Mouse (Mus musculus) thymus, adult 2 months (tissue): ENCODE measurements around the gene Cyp2d26. TPM values are rescaled to one million over a fixed set of nuclear protein-coding genes. Genes with fewer than 3 reads are reported as not detected.
A peak's percentile ranks its signal among the peaks of the same experiment; 100 is the strongest.

Experiments used
- DNase-seq: peaks from one replicate; pipeline ENCODE4 v3.0.0; 2021
- H3K27ac ChIP-seq: fragments of 200-500 bp; 2 replicates; pipeline ENCODE4 v1.5.1; 2012; ENCODE audit warnings: low read length, control low read depth; ENCODE audit not compliant: control insufficient read depth, insufficient read depth
- H3K27me3 ChIP-seq: fragments of 200-500 bp; 2 replicates; pipeline ENCODE4 v1.6.1; 2012; ENCODE audit warnings: mild to moderate bottlenecking, low read length, moderate library complexity, mixed read lengths; ENCODE audit not compliant: control insufficient read depth, insufficient read depth
- H3K36me3 ChIP-seq: fragments of 200-500 bp; 2 replicates; pipeline ENCODE4 v1.6.1; 2012; ENCODE audit warnings: mild to moderate bottlenecking, low read length, moderate library complexity; ENCODE audit not compliant: control insufficient read depth, insufficient read depth
- H3K4me1 ChIP-seq: fragments of 200-500 bp; replicated peaks from 2 replicates; pipeline ENCODE4 v1.6.1; 2012; ENCODE audit warnings: low read length; ENCODE audit not compliant: control insufficient read depth, insufficient read depth
- H3K4me3 ChIP-seq: fragments of 200-500 bp; 2 replicates; pipeline ENCODE4 v1.5.1; 2012; ENCODE audit warnings: mild to moderate bottlenecking, low read length, control low read depth, moderate library complexity; ENCODE audit not compliant: control insufficient read depth, insufficient read depth
- CTCF ChIP-seq: fragments of 200-500 bp; IDR thresholded peaks from 2 replicates; pipeline ENCODE4 v1.5.1; 2012; ENCODE audit warnings: mild to moderate bottlenecking, control low read depth, low read length, moderate library complexity, borderline replicate concordance; ENCODE audit not compliant: control insufficient read depth, poor library complexity, insufficient read depth; ENCODE audit errors: extremely low read depth
- POLR2A ChIP-seq: fragments of 200-500 bp; IDR thresholded peaks from 2 replicates; pipeline ENCODE4 v1.6.1; 2012; ENCODE audit warnings: mild to moderate bottlenecking, low read length, control low read depth, moderate library complexity; ENCODE audit not compliant: control insufficient read depth, poor library complexity, insufficient read depth; ENCODE audit errors: extremely low read depth
- WGBS: fragments of 180-500 bp; shearing (Covaris S2); methylation state at CpG from one replicate; pipeline ENCODE4 v1.1.7; 2018; 5-methylcytosine and 5-hydroxymethylcytosine counted together
- polyA plus RNA-seq: library from polyadenylated mRNA; depleted of rRNA; stranded (reverse); fragments of >200 nt; gene quantifications from 2 replicates; pipeline ENCODE4 v1.2.3, GENCODE M21; 2012

Gene Cyp2d26
- polyA plus RNA-seq, 1 experiment: 0.57 TPM

DNA sequence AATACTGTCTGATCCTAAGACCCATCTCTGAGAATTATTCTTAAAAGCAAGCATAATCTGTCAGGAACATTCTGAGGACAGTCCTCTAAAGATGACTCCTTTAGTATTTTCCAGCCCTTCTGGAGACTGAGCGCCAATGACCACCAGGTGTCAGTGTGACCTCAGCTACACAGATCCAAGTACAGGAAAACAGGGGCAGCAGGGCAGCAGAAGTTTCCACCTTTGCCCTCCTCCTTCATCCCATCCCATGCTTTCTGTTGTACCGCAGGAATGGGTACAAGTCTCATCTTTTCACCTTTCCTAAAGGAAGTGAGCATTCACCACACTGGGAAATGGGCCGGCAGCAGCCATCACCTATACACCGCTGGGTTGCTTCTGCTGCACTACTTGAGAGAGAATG lies 20.7 kb upstream of the Cyp2d26 start:
- Histone ChIP-seq H3K27me3 (no peaks in the 10 kb centered on the region), H3K36me3 (peaks cover 51% of the 10 kb centered on the region), H3K4me1 (no peaks in the 10 kb centered on the region), H3K27ac (no peak overlapping the region), H3K4me3 (no peak overlapping the region)
- TF ChIP-seq POLR2A (no peak), CTCF (peak; percentile 43; the same call in 1 of the 2 replicates)
- WGBS: 79% methylated on average over 4 of the region's 4 CpGs
- peak; percentile 60 for DNase-seq

DNA sequence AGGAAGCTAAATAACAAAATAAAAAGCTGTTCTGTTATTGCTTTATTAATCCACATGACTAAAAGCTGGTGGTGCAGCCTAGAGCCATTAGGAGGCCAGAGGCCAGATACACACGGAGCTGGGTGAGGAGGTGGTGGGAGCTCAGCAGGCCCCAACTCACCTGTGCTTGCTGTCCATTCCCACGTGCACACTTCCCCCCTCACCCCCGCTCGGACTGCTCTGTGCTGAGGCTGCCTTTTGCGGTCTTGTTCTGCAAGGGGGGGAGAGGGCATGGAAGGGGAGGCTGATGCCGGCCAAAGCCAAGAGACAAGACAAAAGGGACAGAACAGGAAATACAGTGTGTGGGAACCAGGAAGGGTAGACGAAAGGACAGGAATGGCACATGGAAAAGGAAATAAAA lies 20.2 kb upstream of the Cyp2d26 start:
- no peak overlapping the region for H3K27ac ChIP-seq
- no peaks in the 10 kb centered on the region for H3K4me1 ChIP-seq
- no peaks in the 10 kb centered on the region for H3K27me3 ChIP-seq
- H3K4me3 ChIP-seq: no peak overlapping the region
- peaks cover 55% of the 10 kb centered on the region for H3K36me3 ChIP-seq
- WGBS: 90% methylated on average over 7 of the region's 7 CpGs
- TF ChIP-seq CTCF (no peak), POLR2A (no peak)
- DNase-seq: no peak

DNA sequence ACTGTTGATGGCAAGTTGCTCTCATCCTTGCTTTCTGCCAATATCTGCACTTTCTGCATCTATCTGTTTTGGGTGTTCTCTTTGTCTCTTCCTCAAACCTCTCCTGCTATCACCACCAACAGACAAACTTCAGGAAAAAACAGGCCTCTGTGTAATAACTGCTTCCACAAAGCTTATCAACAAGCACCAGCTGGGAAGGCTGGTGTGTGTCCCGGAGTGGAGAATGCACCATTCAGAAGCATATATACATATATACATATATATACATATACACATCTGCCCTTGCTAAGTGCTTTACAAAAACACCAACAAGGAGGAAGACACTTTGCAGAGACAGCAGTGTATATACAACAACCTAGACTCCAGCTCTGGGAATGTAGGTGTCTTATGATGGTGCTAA lies 16.5 kb upstream of the Cyp2d26 start:
- no peak for TF ChIP-seq POLR2A
- no peak for TF ChIP-seq CTCF
- H3K36me3 ChIP-seq: peaks cover 47% of the 10 kb centered on the region
- WGBS: 94% methylated on average over 1 of the region's 1 CpGs
- no peak overlapping the region for H3K4me3 ChIP-seq
- H3K4me1 ChIP-seq: no peaks in the 10 kb centered on the region
- no peak overlapping the region for H3K27ac ChIP-seq
- no peak for DNase-seq
- no peaks in the 10 kb centered on the region for H3K27me3 ChIP-seq

DNA sequence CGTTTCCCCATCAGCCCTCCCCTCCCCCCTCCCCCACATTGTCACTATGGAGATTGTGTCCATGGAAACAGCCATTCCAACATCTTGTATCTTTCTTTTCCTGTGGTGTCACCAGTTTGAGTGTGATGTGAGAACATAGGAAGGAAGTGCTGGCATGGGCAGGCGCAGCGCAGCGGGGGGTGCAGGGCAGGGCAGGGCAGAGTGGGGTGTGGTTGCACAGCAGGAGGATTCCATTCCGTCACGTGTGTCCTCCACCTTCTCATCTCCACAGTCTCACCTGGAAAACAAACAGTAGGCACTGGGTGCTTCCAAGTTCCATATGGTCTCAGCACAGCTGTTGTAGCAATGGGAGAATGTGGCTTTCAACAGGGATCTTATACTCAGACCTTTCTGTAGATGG lies 15.4 kb upstream of the Cyp2d26 start:
- no peak overlapping the region for H3K27ac ChIP-seq
- H3K4me3 ChIP-seq: no peak overlapping the region
- H3K4me1 ChIP-seq: no peaks in the 10 kb centered on the region
- no peak for TF ChIP-seq POLR2A
- TF ChIP-seq CTCF: no peak
- DNase-seq: no peak
- no peaks in the 10 kb centered on the region for H3K27me3 ChIP-seq
- peaks cover 39% of the 10 kb centered on the region for H3K36me3 ChIP-seq
- 91% methylated on average over 6 of the region's 6 CpGs for WGBS

DNA sequence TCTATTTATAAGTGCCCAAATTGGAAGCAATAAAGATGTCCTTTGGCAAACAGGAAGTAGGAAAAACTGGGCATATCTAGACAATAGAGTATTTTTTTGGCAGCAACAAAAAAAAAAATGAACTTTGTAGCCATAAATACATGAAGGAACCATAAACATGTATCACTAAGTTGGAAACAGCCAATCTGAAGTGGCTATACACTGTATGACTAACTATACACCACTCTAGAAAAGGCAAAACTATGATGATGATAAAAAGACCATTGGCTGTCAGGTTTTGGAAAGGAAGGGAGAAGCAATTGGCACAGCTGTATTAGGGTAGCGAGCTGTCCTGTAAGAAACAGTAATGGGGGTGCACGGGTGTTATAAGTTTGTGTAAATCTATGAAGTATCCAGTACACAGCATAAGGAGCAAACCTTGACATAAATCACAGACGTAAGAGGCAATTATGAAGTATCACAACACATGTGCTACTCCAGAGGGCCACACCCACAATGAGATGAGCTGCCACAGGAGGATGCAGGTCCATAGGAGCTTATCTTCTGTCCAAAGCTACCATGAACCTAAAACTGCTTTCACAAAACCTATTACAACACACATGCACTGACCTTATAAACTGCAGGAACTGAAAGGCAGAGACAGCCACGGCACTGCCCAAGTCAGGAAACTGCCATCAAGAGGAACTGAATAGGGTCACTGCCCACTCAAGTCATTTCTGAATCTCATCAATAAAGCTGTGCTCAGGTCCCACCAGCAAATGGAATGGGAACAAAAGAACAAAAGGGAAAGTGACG lies 13.1 kb upstream of the Cyp2d26 start:
- Histone ChIP-seq H3K27me3 (no peaks in the 10 kb centered on the region), H3K4me3 (no peak overlapping the region), H3K4me1 (no peaks in the 10 kb centered on the region), H3K27ac (no peak overlapping the region), H3K36me3 (peaks cover 24% of the 10 kb centered on the region)
- no peak for TF ChIP-seq CTCF
- TF ChIP-seq POLR2A: no peak
- DNase-seq: no peak
- WGBS: 90% methylated on average over 5 of the region's 5 CpGs

DNA sequence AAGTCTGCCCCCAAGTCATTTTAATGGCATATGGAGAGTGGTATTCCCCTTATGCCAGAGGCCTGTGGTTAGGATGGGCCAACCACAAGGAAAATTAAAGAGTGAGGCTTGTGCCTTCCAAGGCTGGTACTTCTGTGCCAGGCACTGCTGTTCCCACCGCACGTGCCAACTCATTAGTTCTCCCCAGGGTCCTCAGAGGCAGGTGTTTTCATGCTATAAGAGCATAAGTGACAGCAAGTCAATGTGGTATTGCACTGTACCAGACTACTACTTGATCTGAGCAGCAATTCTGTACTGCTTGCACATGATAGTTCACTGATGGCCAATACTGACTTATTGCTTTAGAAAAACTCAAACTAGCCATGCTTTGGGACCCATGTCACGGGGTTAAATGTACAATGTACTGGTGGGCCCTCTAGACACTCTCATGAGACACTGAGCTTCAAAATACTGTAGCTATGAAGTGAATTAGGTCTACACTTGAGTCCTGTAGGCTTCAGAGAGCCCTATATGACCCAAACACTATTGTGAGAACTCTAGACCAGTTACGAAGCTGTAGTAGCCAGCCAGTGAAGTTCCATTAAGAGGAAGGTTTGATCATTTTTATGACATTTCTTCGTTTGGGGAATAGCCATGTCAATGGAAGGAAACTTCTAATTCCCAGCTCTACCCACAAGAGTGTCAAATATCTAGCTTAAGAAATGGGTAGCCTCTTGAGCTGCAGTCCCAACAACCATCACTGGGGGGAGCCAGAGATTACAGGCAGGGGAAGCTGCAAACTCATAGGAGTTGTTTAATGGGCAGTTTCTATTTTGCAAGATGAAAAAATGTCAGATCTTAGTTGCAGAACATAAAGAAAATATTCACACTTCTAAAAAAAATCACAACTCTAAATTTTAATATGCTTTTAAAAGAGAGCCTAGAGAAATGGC lies 10.9 kb upstream of the Cyp2d26 start:
- H3K27me3 ChIP-seq: no peaks in the 10 kb centered on the region
- H3K4me1 ChIP-seq: no peaks in the 10 kb centered on the region
- no peak for TF ChIP-seq CTCF
- no peak for TF ChIP-seq POLR2A
- no peak overlapping the region for H3K27ac ChIP-seq
- H3K4me3 ChIP-seq: no peak overlapping the region
- peak; percentile 82 for DNase-seq
- 79% methylated on average over 5 of the region's 5 CpGs for WGBS
- H3K36me3 ChIP-seq: peaks cover 6% of the 10 kb centered on the region
